Mouse (Mus musculus): ENCODE data around the gene Snd1. TPM values are rescaled to one million over a fixed set of nuclear protein-coding genes. Genes with fewer than 3 reads are reported as not detected.

Gene Snd1
- polyA plus RNA-seq, 1 experiment from 2014 or later, result 127 TPM

- Histone ChIP-seq H3K4me1 (ENCODE audit: control insufficient read depth, insufficient read depth, low read length) (no peaks in the 10 kb centered on the region), H3K27ac (ENCODE audit: low read length) (no peak overlapping the region), H3K4me3 (ENCODE audit: low read length) (no peak overlapping the region), H3K4me2 (ENCODE audit: low read depth, low read length) (no peak overlapping the region), H3K9ac (ENCODE audit: low read depth, low read length) (no peak overlapping the region), H3K36me3 (ENCODE audit: control insufficient read depth, insufficient read depth, low read length) (no peaks in the 10 kb centered on the region), H3K27me3 (replicated peaks; ENCODE audit: control insufficient read depth, insufficient read depth, low read length) (peaks cover 25% of the 10 kb centered on the region), H3K9me3 (ENCODE audit: control insufficient read depth, low read length) (no peaks in the 10 kb centered on the region)
- no peak for ATAC-seq
- under 1% methylated on average over 12 of the region's 12 CpGs for WGBS
These were observed 24.0 kb upstream of the Snd1 start for GRCm38 (mm10) chr6:28450977-28451376.

GRCm38 (mm10) chr6:28459221-28459668 is 15.7 kb upstream of the Snd1 start:
- Histone ChIP-seq H3K4me3 (ENCODE audit: low read length) (no peak overlapping the region), H3K9ac (ENCODE audit: low read depth, low read length) (no peak overlapping the region), H3K27ac (ENCODE audit: low read length) (no peak overlapping the region), H3K36me3 (ENCODE audit: control insufficient read depth, insufficient read depth, low read length) (no peaks in the 10 kb centered on the region), H3K9me3 (ENCODE audit: control insufficient read depth, low read length) (no peaks in the 10 kb centered on the region), H3K27me3 (replicated peaks; ENCODE audit: control insufficient read depth, insufficient read depth, low read length) (no peaks in the 10 kb centered on the region), H3K4me1 (ENCODE audit: control insufficient read depth, insufficient read depth, low read length) (no peaks in the 10 kb centered on the region), H3K4me2 (ENCODE audit: low read depth, low read length) (no peak overlapping the region)
- ATAC-seq, result no peak

GRCm38 (mm10) chr6:28460534-28460933 is 14.4 kb upstream of the Snd1 start:
- Histone ChIP-seq H3K9ac (ENCODE audit: low read depth, low read length) (no peak overlapping the region), H3K4me3 (ENCODE audit: low read length) (no peak overlapping the region), H3K4me1 (ENCODE audit: control insufficient read depth, insufficient read depth, low read length) (no peaks in the 10 kb centered on the region), H3K9me3 (ENCODE audit: control insufficient read depth, low read length) (no peaks in the 10 kb centered on the region), H3K36me3 (ENCODE audit: control insufficient read depth, insufficient read depth, low read length) (no peaks in the 10 kb centered on the region), H3K4me2 (ENCODE audit: low read depth, low read length) (no peak overlapping the region), H3K27me3 (replicated peaks; ENCODE audit: control insufficient read depth, insufficient read depth, low read length) (no peaks in the 10 kb centered on the region), H3K27ac (ENCODE audit: low read length) (no peak overlapping the region)
- ATAC-seq, result no peak
- 8% methylated on average over 5 of the region's 5 CpGs for WGBS

GRCm38 (mm10) chr6:28464630-28465029 is 10.3 kb upstream of the Snd1 start:
- 21% methylated on average over 6 of the region's 6 CpGs for WGBS
- Histone ChIP-seq H3K4me3 (ENCODE audit: low read length) (no peak overlapping the region), H3K9me3 (ENCODE audit: control insufficient read depth, low read length) (no peaks in the 10 kb centered on the region), H3K27ac (ENCODE audit: low read length) (no peak overlapping the region), H3K9ac (ENCODE audit: low read depth, low read length) (no peak overlapping the region), H3K36me3 (ENCODE audit: control insufficient read depth, insufficient read depth, low read length) (no peaks in the 10 kb centered on the region), H3K27me3 (replicated peaks; ENCODE audit: control insufficient read depth, insufficient read depth, low read length) (no peaks in the 10 kb centered on the region), H3K4me1 (ENCODE audit: control insufficient read depth, insufficient read depth, low read length) (no peaks in the 10 kb centered on the region), H3K4me2 (ENCODE audit: low read depth, low read length) (peak overlapping the region; percentile 14; the same call in 1 of the 2 replicates)
- peak; percentile 92 for ATAC-seq

GRCm38 (mm10) chr6:28470017-28470602 is 4.8 kb upstream of the Snd1 start:
- H3K27me3 ChIP-seq (replicated peaks; ENCODE audit: control insufficient read depth, insufficient read depth, low read length), result no peaks in the 10 kb centered on the region
- no peak overlapping the region for H3K4me2 ChIP-seq (ENCODE audit: low read depth, low read length)
- no peaks in the 10 kb centered on the region for H3K36me3 ChIP-seq (ENCODE audit: control insufficient read depth, insufficient read depth, low read length)
- ATAC-seq, result peak; percentile 77
- H3K4me3 ChIP-seq (ENCODE audit: low read length), result no peak overlapping the region
- no peaks in the 10 kb centered on the region for H3K4me1 ChIP-seq (ENCODE audit: control insufficient read depth, insufficient read depth, low read length)
- H3K9ac ChIP-seq (ENCODE audit: low read depth, low read length), result no peak overlapping the region
- H3K27ac ChIP-seq (ENCODE audit: low read length), result no peak overlapping the region
- 58% methylated on average over 4 of the region's 4 CpGs for WGBS
- H3K9me3 ChIP-seq (ENCODE audit: control insufficient read depth, low read length), result no peaks in the 10 kb centered on the region

GRCm38 (mm10) chr6:28470621-28471020 is 4.3 kb upstream of the Snd1 start:
- no peak for ATAC-seq

GRCm38 (mm10) chr6:28471284-28472035 is 3.5 kb upstream of the Snd1 start:
- WGBS, result 85% methylated on average over 9 of the region's 9 CpGs

More at GRCm38 (mm10) chr6:28470621-28471020, 4.3 kb upstream of the Snd1 start:
- Histone ChIP-seq H3K4me2 (ENCODE audit: low read depth, low read length) (no peak overlapping the region), H3K27ac (ENCODE audit: low read length) (no peak overlapping the region), H3K9ac (ENCODE audit: low read depth, low read length) (no peak overlapping the region), H3K9me3 (ENCODE audit: control insufficient read depth, low read length) (no peaks in the 10 kb centered on the region), H3K4me1 (ENCODE audit: control insufficient read depth, insufficient read depth, low read length) (no peaks in the 10 kb centered on the region), H3K4me3 (ENCODE audit: low read length) (no peak overlapping the region), H3K27me3 (replicated peaks; ENCODE audit: control insufficient read depth, insufficient read depth, low read length) (no peaks in the 10 kb centered on the region), H3K36me3 (ENCODE audit: control insufficient read depth, insufficient read depth, low read length) (no peaks in the 10 kb centered on the region)
- 80% methylated on average over 5 of the region's 5 CpGs for WGBS

GRCm38 (mm10) chr6:28474211-28474610 is 728 bp upstream of the Snd1 start:
- H3K36me3 ChIP-seq (ENCODE audit: control insufficient read depth, insufficient read depth, low read length), result no peaks in the 10 kb centered on the region
- no peaks in the 10 kb centered on the region for H3K9me3 ChIP-seq (ENCODE audit: control insufficient read depth, low read length)
- H3K4me3 ChIP-seq (ENCODE audit: low read length), result no peak overlapping the region
- no peak overlapping the region for H3K9ac ChIP-seq (ENCODE audit: low read depth, low read length)
- no peak overlapping the region for H3K4me2 ChIP-seq (ENCODE audit: low read depth, low read length)
- ATAC-seq, result no peak
- WGBS, result 89% methylated on average over 4 of the region's 4 CpGs
- no peaks in the 10 kb centered on the region for H3K4me1 ChIP-seq (ENCODE audit: control insufficient read depth, insufficient read depth, low read length)
- H3K27ac ChIP-seq (ENCODE audit: low read length), result no peak overlapping the region
- no peaks in the 10 kb centered on the region for H3K27me3 ChIP-seq (replicated peaks; ENCODE audit: control insufficient read depth, insufficient read depth, low read length)

More at GRCm38 (mm10) chr6:28471284-28472035, 3.5 kb upstream of the Snd1 start:
- Histone ChIP-seq H3K4me2 (ENCODE audit: low read depth, low read length) (no peak overlapping the region), H3K9ac (ENCODE audit: low read depth, low read length) (no peak overlapping the region), H3K4me1 (ENCODE audit: control insufficient read depth, insufficient read depth, low read length) (no peaks in the 10 kb centered on the region), H3K36me3 (ENCODE audit: control insufficient read depth, insufficient read depth, low read length) (no peaks in the 10 kb centered on the region), H3K27me3 (replicated peaks; ENCODE audit: control insufficient read depth, insufficient read depth, low read length) (no peaks in the 10 kb centered on the region), H3K27ac (ENCODE audit: low read length) (no peak overlapping the region), H3K4me3 (ENCODE audit: low read length) (no peak overlapping the region), H3K9me3 (ENCODE audit: control insufficient read depth, low read length) (no peaks in the 10 kb centered on the region)
- no peak for ATAC-seq

- Histone ChIP-seq H3K27me3 (replicated peaks; ENCODE audit: control insufficient read depth, insufficient read depth, low read length) (no peaks in the 10 kb centered on the region), H3K36me3 (ENCODE audit: control insufficient read depth, insufficient read depth, low read length) (no peaks in the 10 kb centered on the region), H3K9me3 (ENCODE audit: control insufficient read depth, low read length) (no peaks in the 10 kb centered on the region), H3K27ac (ENCODE audit: low read length) (peak overlapping the region; percentile 89), H3K4me3 (ENCODE audit: low read length) (peak overlapping the region; percentile 97), H3K9ac (ENCODE audit: low read depth, low read length) (peak overlapping the region; percentile 89), H3K4me2 (ENCODE audit: low read depth, low read length) (peak overlapping the region; percentile 74), H3K4me1 (ENCODE audit: control insufficient read depth, insufficient read depth, low read length) (peaks cover 29% of the 10 kb centered on the region)
- peak; percentile 99 for ATAC-seq
- under 1% methylated on average over 66 of the region's 68 CpGs for WGBS
These were observed 5.2 kb downstream of the Snd1 start for GRCm38 (mm10) chr6:28479865-28480751.
